Mouse (Mus musculus) embryonic facial prominence, embryonic 11.5 days (tissue): Measurements from ENCODE around the gene Med13l. TPM values are rescaled to one million over a fixed set of nuclear protein-coding genes. Genes with fewer than 3 reads are reported as not detected.

Experiments used
- ATAC-seq: fragments of 200-750 bp; cut with Nextera tagmentation; replicated peaks from 2 replicates; pipeline ENCODE4 v1.8.0; 2017; ENCODE audit warnings: low read depth; ENCODE audit not compliant: insufficient number of reproducible peaks, low FRiP score, low TSS enrichment
- DNase-seq: peaks from one replicate; pipeline ENCODE4 v3.0.0-alpha.2; 2015; ENCODE audit warnings: low spot score
- H3K27ac ChIP-seq: fragments of 300-500 bp; sonication (generic); replicated peaks from 2 replicates; pipeline ENCODE4 v1.5.1; 2014; ENCODE audit warnings: mild to moderate bottlenecking, low read depth, low read length, control low read depth
- H3K27me3 ChIP-seq: fragments of 300-500 bp; sonication (generic); 2 replicates; pipeline ENCODE4 v1.6.1; 2014; ENCODE audit warnings: mild to moderate bottlenecking, low read length, moderate library complexity, mixed read lengths; ENCODE audit not compliant: control insufficient read depth, insufficient read depth
- H3K36me3 ChIP-seq: fragments of 300-500 bp; sonication (generic); replicated peaks from 2 replicates; pipeline ENCODE4 v1.6.1; 2014; ENCODE audit warnings: low read depth, mild to moderate bottlenecking, low read length, moderate library complexity, mixed read lengths; ENCODE audit not compliant: control insufficient read depth, insufficient read depth
- H3K4me1 ChIP-seq: fragments of 300-500 bp; sonication (generic); 2 replicates; pipeline ENCODE4 v1.6.1; 2014; ENCODE audit warnings: low read length, mixed read lengths; ENCODE audit not compliant: control insufficient read depth, insufficient read depth
- H3K4me2 ChIP-seq: fragments of 300-500 bp; sonication (generic); 2 replicates; pipeline ENCODE4 v1.6.1; 2014; ENCODE audit warnings: low read depth, mild to moderate bottlenecking, control low read depth, low read length, moderate library complexity
- H3K4me3 ChIP-seq: fragments of 300-500 bp; sonication (generic); 2 replicates; pipeline ENCODE4 v1.5.1; 2014; ENCODE audit warnings: low read depth, low read length, control low read depth
- H3K9ac ChIP-seq: fragments of 300-500 bp; sonication (generic); replicated peaks from 2 replicates; pipeline ENCODE4 v1.6.1; 2014; ENCODE audit warnings: mild to moderate bottlenecking, control low read depth, low read length
- H3K9me3 ChIP-seq: fragments of 300-500 bp; sonication (generic); replicated peaks from 2 replicates; pipeline ENCODE4 v1.6.1; 2016; ENCODE audit warnings: mild to moderate bottlenecking, low read length, inconsistent platforms, mixed read lengths; ENCODE audit not compliant: control insufficient read depth
- WGBS: fragments of 180-500 bp; shearing (Covaris S2); extraction: QIAGEN DNeasy Blood & Tissue Kit; methylation state at CpG from one replicate; pipeline ENCODE4 v1.1.7; 2014; 5-methylcytosine and 5-hydroxymethylcytosine counted together
- polyA plus RNA-seq: library from polyadenylated mRNA; unstranded; fragments of >200 nt; fragmentation: Nextera tagmentation; extraction: Ambion mirVana; gene quantifications from 2 replicates; pipeline ENCODE4 v1.2.1, GENCODE M21; 2014

The Med13l gene
- polyA plus RNA-seq, 1 experiment from 2014 or later, result 10.1 TPM

DNA sequence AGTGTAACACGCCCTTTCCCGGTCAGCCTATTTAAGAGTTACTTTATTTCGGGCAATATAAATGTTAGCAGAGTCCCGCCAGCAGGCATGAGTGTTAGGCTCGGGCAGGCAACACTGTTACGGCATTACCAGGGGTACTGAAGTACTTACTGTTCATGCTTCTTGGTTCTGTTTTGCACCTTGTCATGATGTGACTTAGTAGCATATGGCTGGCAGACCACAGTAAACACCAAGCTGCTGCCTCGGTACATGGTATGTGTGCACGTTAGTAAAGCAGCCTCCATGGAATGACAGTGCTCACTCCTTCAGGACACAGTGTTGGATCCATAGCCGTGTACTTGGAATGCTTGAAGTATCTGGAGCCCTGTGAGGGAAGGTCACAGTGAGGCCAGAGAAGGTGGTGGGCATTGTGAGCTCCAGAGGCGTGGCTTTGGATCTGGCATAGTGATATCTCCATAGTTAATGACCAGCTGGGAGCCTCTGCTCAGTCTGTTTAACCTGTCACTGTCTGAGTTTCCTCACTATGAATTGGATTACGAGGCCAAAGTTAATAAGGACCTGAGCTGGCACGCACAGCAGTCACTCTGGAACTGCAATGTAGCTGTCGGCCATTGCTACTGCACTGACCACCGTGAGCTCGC is 36.1 kb downstream of the Med13l start:
- H3K27ac ChIP-seq, result no peak overlapping the region

DNA sequence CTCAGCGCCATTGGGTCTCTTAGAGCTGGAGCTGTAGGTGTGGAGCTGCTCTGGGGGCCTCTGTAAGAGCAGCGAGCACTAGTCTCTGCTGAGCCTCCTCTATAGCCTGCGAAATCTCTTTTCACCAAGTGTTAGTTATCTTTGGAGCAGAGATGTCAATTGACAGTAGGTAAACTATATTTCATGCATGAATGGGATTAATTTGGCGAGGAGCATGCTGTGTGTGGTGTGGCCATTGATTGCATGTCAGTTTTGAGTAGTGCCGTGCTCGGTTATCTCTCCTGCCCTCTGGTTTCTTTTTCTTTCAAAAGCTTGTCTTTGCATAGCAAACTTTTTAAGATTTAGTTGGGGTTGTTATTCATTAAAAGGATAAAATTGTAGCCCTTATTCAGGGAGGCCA is 38.1 kb downstream of the Med13l start:
- no peak overlapping the region for H3K4me3 ChIP-seq
- no peak overlapping the region for H3K9ac ChIP-seq
- ATAC-seq (no peak), DNase-seq (no peak)
- no peaks in the 10 kb centered on the region for H3K36me3 ChIP-seq
- H3K4me2 ChIP-seq, result no peak overlapping the region
- 78% methylated on average over 6 of the region's 6 CpGs for WGBS
- H3K27ac ChIP-seq, result no peak overlapping the region
- H3K4me1 ChIP-seq, result no peaks in the 10 kb centered on the region; the same call in 1 of the 2 replicates
- H3K27me3 ChIP-seq, result no peaks in the 10 kb centered on the region
- H3K9me3 ChIP-seq, result no peaks in the 10 kb centered on the region

More for the DNA sequence above, 36.1 kb downstream of the Med13l start:
- Histone ChIP-seq H3K9ac (no peak overlapping the region), H3K4me1 (peaks cover 5% of the 10 kb centered on the region), H3K36me3 (no peaks in the 10 kb centered on the region), H3K9me3 (no peaks in the 10 kb centered on the region), H3K27me3 (no peaks in the 10 kb centered on the region), H3K4me3 (no peak overlapping the region), H3K4me2 (no peak overlapping the region)
- no peak for ATAC-seq
- 88% methylated on average over 15 of the region's 15 CpGs for WGBS
- DNase-seq, result no peak

DNA sequence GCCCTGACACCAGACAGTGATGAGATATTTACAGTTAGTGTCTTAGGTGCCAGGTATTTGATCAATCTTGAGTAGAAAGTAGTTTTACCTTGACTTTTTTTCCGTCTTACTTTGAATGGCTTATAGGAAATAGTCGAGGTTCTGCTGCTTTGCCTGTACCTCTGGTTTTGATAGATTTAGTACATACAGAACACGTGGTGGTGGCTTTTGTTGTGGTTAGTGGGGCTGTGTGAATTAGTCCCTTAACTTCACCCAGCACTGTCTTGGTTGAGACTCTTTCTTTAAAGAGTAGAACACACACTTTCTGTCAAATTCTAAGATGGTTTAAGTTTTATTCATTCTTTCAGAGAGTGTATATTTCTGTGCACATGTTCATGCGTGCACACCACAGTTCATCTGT is 41.0 kb downstream of the Med13l start:
- H3K9me3 ChIP-seq, result no peaks in the 10 kb centered on the region
- WGBS, result 81% methylated on average over 4 of the region's 4 CpGs
- no peaks in the 10 kb centered on the region for H3K36me3 ChIP-seq
- no peaks in the 10 kb centered on the region for H3K27me3 ChIP-seq
- no peak for ATAC-seq
- no peak overlapping the region for H3K27ac ChIP-seq
- no peak overlapping the region for H3K4me3 ChIP-seq
- H3K9ac ChIP-seq, result no peak overlapping the region
- no peak for DNase-seq
- H3K4me1 ChIP-seq, result no peaks in the 10 kb centered on the region; the same call in 1 of the 2 replicates
- no peak overlapping the region for H3K4me2 ChIP-seq

DNA sequence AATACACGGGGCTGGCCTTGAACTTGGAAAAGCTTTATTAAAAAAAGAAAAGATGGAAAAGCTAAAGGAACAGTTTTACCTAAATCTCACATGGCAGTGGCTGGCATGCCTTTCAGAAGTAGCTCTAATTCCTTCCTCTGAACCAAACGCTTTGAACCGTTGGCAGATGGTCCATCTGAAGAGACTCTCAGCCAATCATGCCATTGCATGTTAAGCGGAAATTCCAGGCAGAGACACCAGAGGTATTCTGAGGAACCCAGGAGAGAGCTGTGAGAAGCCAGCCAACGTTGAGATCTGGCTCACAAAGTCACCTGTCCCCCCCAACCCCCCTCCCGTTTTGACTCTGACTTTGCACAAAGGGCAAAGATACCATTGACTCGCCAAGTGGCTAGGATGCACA is 42.2 kb downstream of the Med13l start:
- H3K27me3 ChIP-seq, result no peaks in the 10 kb centered on the region
- H3K9me3 ChIP-seq, result no peaks in the 10 kb centered on the region
- ATAC-seq, result no peak
- H3K4me2 ChIP-seq, result no peak overlapping the region
- DNase-seq, result no peak
- no peak overlapping the region for H3K27ac ChIP-seq
- no peaks in the 10 kb centered on the region for H3K36me3 ChIP-seq
- no peaks in the 10 kb centered on the region; the same call in 1 of the 2 replicates for H3K4me1 ChIP-seq
- H3K9ac ChIP-seq, result no peak overlapping the region
- no peak overlapping the region for H3K4me3 ChIP-seq
- WGBS, result 74% methylated on average over 7 of the region's 7 CpGs

DNA sequence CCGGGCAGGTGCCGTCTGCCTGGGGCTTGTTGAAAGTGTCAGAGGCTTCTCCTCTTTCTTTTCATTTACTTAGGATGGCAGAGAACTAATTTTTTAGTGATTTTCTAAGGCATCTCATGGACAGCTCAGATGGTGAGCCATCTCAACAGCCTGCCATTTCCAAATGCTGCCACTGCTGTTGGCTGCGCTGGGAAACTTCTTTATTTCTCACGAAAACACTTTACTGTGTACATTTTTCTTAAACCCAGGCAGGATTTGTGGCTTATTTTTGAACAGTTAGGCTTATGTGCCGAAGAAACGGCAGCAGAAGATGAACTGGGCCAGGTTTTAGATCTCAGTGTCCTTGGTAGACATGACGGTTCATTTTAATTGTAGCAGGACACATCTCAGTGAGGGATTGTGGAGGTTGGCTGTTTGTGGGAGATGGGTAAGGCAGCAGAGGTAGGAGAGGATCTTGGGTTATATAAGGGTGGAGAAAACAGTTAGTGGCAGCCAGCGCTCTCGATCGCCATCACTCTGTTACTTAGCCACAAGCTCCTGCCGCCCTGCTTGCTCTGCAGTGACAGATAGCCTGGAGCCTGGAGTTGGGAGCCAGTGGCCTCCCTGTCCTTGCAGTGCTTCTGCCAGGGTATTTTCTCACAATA is 45.1 kb downstream of the Med13l start:
- Histone ChIP-seq H3K4me3 (no peak overlapping the region), H3K4me1 (no peaks in the 10 kb centered on the region; the same call in 1 of the 2 replicates), H3K9me3 (no peaks in the 10 kb centered on the region), H3K27ac (no peak overlapping the region), H3K9ac (no peak overlapping the region), H3K36me3 (no peaks in the 10 kb centered on the region), H3K27me3 (no peaks in the 10 kb centered on the region), H3K4me2 (no peak overlapping the region)
- DNase-seq (no peak), ATAC-seq (no peak)
- WGBS, result 82% methylated on average over 11 of the region's 11 CpGs

DNA sequence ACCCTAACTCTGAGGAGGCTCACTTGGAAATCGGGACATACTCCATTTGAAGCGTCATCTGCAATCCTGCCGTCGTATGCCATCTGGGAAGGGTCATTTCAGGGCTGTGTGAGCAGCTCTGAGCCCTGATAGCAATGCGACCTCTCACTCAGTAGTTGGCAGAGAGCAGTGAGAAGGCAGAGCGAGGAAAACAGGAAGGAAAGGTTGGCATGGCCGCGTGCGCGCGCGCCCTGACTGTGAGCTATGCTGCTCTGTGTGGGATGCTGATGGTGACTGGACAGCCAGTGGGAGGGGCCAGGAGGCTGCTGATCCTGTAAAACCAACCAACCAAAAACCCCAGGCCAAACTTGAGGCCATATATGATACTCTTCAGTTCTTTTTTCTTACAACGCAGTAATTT is 46.2 kb downstream of the Med13l start:
- H3K9me3 ChIP-seq, result no peaks in the 10 kb centered on the region
- no peaks in the 10 kb centered on the region for H3K27me3 ChIP-seq
- no peak overlapping the region for H3K27ac ChIP-seq
- ATAC-seq, result 0 out of 2 replicates have a peak, but pooled peaks have one; percentile 39
- no peak overlapping the region for H3K4me2 ChIP-seq
- no peaks in the 10 kb centered on the region; the same call in 1 of the 2 replicates for H3K4me1 ChIP-seq
- H3K4me3 ChIP-seq, result no peak overlapping the region
- no peak overlapping the region for H3K9ac ChIP-seq
- WGBS, result 61% methylated on average over 13 of the region's 13 CpGs
- H3K36me3 ChIP-seq, result no peaks in the 10 kb centered on the region
- no peak for DNase-seq

DNA sequence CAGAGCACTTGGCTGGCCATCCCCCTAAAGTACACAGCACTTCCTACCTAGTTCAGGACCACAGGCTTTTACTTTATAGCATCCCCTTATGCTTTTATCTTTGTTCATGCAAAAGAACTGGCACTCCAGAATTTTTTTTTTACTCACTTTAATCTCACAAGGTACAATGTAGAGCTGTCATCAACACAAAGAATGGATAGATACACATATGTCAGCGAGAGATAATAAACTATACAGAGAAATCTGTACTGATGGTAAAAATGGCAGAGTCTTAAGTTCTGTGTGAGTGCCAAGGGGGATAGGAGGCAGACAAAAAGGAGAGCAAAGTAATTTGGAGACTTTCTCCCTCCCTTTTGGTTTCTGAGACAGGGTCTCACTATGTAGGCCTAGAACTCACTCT is 47.4 kb downstream of the Med13l start:
- H3K4me3 ChIP-seq, result no peak overlapping the region
- H3K4me1 ChIP-seq, result no peaks in the 10 kb centered on the region
- H3K9me3 ChIP-seq, result no peaks in the 10 kb centered on the region
- no peaks in the 10 kb centered on the region for H3K36me3 ChIP-seq
- ATAC-seq, result no peak
- no peaks in the 10 kb centered on the region for H3K27me3 ChIP-seq
- no peak overlapping the region for H3K27ac ChIP-seq
- no peak overlapping the region for H3K4me2 ChIP-seq
- DNase-seq, result no peak
- no peak overlapping the region for H3K9ac ChIP-seq
- 96% methylated on average over 1 of the region's 1 CpGs for WGBS

DNA sequence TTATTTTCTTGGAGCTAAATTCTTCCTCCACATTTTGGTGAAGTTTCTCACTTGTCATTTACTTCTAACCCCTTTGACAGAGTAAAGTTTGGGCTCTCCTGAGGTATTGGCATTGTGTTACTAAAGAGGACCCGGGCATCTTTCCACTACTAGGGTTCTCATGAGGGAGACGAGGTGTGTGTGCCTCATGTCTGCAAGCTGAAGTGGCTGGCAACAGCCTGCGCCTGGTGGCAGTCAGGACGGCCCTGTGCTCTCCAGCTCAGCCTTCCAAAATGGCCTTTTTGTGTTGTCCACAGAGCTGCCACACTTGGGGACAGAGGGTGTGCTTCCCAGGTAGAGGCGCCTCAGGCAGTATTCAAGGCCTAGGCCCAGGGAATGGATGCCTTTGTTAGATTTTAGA is 50.0 kb downstream of the Med13l start:
- H3K4me3 ChIP-seq, result no peak overlapping the region
- H3K9ac ChIP-seq, result no peak overlapping the region
- ATAC-seq, result no peak
- no peaks in the 10 kb centered on the region for H3K9me3 ChIP-seq
- 63% methylated on average over 5 of the region's 5 CpGs for WGBS
- H3K36me3 ChIP-seq, result no peaks in the 10 kb centered on the region
- no peaks in the 10 kb centered on the region for H3K27me3 ChIP-seq
- H3K27ac ChIP-seq, result no peak overlapping the region
- DNase-seq, result no peak
- H3K4me2 ChIP-seq, result no peak overlapping the region
- no peaks in the 10 kb centered on the region for H3K4me1 ChIP-seq
